Mouse (Mus musculus) ES-CJ7 (cell line): Measurements from ENCODE around the gene Ddah2.

ENCODE experiments used
- DNase-seq: peaks from one replicate; pipeline ENCODE4 v3.0.0; 2011; ENCODE audit warnings: low read depth, low spot score

The Ddah2 gene

DNA sequence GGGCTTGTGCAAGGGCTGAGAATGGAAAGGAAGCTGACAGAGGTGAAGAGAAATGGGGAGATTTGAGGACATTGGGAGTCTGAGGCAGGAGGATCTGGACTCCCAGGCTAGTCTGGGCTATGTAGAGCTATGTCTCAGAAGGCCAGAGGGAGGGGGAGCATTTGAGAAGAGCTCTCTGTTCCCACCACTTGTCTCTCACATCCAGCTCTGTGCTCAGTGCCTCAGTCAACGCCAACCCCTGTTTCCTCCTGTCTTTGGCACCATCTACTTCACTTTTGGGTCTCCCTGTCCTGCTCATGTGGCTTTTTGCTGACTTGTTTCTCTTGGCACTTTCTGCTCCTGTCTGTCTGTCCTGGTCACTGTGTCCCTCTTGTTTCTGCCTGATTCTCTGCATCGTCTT lies 18.4 kb downstream of the Ddah2 start:
- peak; percentile 43 for DNase-seq

DNA sequence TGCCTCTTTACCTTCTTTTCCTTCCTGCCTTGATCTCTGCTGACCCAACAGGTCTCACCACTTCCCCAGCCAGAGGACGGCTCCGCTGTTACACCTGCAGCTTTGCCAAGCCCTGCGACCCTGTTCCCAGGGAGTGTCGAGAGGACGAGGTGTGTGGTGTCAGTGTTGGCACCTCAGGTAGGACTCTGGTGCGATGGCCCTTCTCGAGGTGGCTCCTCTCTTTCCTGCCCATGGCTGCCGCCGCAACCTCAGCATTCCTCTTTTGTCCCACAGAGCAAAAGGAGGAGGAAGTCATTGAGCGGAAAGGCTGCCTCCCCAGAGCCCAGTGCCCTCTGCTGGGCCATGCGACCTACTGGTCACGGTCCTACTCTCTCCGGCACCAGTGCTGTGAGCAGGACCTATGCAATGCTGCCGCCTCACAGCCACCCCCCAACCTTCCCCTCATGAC lies 19.0 kb downstream of the Ddah2 start, which contains the start of gene Ly6g6d:
Gene Ly6g6d (minus strand): TSS at position 280 of the 448 bp plus-strand sequence.
- DNase-seq: no peak

DNA sequence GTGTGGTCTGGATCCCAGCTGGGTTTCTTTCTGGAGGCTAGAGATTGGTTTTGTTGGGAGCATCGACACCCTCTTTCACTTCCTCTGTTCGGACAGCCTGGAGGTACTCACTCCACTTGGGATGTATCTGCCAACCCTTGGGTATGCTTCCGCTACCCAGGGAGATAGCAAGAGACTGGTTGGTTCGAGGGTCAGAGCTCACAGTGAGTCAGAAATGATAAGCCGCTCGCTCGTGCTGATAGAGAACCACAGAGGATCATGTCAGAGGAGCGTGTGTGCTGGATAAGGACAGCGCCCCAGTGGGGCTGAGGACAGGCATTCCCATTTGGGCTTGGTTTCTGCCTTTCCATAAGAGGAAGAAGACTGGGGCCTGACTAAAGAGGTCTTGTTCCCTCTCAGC lies 20.9 kb downstream of the Ddah2 start:
- DNase-seq: no peak

DNA sequence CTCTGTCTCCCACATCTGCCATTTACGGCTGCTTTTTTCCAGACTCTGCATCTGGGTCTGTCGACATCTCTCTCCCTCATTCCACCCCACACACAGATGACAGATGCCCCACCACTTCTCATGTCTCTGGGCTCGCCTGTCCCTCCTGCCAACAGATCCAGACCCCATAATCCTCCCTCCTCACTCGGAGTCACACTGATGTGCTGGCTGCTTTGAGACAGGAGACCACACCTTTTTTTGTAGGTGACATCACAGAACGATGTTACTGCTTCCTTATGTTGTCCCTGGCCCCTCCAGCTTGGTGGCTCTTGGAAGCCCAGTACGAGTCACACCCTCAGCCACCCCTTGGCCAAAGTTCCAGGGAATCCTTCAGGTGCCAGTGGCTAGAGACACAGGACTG lies 21.4 kb downstream of the Ddah2 start:
- DNase-seq: no peak

DNA sequence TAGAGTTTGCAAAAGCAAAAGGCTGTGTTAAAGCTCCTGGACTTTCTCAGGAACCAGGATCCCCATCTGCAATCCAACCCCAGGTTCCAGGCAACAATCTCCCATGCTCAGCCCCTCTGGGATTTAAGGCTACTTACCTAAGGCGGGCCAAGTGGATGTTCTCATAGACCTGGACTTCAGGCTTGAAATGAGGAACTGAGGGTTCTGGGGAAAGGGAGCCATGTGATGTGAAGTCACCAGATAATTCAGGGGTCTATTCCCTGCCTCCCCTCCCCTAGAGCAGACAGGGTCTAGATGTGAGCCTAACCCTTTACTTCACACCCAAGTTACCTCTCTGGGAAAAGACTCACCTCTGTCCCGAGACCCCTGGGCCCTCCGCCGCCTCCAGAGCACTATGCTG lies 21.9 kb downstream of the Ddah2 start:
- no peak for DNase-seq

DNA sequence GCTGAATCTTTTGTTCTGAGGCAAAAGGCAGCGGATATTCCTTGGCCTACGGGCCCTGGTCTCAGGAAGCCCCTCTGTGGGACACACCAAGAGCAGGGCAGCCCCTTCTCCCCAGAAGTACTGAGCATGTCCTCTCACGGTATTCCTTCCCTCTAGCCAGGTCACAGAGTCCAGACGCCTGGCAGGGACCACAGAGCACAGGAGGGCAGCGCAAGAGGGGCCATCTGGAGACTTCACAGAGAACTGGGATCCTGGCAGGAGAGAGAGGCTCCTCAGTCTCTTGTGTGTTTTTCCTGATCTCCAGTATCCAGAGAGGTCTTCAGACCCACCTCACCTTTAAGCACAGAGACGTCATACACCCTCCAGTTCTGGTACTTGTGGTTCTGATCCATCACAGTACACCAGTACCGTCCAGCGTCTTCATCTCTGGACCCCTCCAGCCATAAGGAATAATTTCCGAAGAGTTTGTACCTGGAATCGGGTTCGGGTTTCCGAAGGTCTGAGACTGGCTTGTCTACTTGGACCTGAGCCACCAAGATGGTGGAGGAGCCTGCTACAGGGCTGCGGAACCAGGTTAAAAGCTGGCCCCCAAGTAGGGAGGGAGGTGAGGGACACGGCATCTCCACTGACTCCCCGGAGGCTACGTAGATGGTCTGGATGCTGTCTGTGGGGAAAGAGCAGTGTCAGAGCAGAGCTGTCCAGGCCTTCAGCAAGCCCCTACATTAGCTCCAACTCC lies 24.2 kb downstream of the Ddah2 start:
- no peak for DNase-seq

DNA sequence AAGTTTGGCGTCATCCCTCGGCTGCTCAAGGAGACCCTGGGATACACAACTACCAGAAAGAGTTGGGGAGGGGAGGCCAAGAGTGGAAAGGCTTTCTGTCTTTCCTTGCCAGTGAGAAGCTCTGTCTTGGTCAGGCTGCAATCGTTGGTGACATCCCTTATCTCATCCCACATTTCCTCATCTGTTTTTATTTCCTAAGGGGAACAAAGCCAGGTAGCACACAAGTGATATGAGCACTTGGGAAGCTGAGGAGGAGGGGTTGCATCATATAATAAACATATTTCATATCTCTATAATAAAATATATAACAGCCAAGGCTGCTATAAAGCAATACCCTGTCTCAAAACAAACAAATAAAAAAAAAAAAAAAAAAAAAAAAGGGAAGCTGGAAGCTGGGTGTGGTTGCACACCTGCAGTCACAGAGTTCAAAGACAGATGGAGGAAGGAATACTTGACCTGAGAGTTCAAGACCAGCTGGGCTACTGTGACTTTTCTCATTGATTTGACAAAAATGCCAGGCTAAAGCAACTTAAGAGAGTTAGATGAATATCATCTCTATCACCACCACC lies 25.2 kb downstream of the Ddah2 start:
- DNase-seq: no peak

DNA sequence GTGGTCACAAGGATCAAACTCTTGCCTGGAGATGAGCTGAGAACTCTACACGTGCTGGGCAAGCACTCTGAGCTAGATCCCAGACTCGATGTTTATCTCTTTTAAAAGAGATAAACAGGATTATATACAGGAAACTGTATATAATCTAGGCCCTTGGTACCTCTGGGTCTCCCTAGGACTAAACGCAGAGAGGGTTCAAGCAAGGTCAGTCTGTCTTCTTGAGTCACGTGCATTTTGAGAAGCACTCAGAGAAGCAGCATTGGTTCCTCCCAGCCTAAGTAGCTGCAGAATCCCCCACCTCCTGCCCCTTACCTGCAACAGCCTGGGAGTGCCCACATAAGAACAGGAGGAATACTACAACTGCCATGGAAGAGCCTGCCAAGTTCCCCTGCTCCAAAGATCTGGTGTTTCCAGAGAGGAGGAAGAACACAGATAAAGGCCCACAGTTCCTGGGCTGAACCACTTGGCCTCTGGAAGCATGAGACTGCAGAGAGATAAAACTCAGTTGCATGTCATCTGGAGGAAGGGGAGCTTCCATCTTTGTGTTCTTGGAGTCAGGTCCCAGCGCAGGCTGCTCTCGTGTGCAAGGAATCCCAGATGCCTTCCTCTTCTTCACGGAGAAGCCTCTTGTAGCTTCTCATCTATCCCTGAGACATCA lies 26.5 kb downstream of the Ddah2 start, which contains the start of gene Ly6g6f:
Gene Ly6g6f (minus strand): TSS at position 403 of the 658 bp plus-strand sequence.
- no peak for DNase-seq

DNA sequence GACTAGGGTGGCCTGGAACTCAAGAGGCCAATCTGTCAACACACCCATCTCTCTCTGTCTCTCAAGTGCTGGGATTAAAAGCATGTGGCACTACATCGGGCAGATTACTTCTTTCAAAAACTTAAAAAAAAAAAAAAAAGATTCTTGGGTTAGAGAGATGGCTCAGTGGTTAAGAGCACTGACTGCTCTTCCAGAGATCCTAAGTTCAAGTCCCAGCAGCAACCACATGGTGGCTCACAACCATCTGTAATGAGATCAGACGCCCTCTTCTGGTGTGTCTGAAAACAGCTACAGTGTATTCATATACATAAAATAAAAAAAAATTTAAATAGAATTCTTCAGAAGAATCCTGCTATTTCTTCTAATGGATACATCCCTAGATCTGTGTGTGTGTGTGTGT lies 29.3 kb downstream of the Ddah2 start:
- peak; percentile 48 for DNase-seq

DNA sequence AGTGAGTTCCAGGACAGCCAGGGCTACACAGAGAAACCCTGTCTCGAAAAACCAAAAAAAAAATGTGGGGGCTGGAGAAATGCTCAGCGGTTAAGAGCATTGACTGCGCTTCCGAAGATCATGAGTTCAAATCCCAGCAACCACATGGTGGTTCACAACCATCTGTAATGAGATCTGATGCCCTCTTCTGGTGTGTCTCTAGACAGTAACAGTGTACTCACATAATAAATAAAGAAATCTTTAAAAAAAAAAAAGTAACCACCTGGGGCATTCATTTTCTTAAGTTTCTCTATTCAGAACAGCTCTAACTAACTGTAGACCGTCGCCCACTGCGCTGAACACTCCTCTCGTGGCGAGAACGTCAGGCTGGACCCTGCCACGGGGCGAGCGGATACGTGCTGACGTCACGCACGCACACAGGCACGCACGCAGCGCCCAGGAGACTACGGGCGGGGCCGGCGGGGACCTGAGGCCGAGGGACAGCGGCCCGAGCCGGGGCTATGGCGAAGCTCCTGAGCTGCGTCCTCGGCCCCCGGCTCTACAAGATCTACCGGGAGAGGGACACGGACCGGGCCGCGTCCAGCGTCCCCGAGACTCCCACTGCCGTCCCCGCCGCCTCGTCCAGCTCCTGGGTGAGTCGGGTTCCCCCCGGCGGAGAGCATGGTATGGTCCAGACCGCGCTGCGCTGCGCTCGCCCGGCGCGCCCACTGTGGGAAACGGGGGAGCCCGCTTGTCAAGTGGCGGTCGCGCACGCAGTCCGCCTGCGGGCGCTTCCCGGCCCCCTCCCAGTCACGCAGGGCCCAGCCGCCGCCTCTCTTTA lies 30.2 kb downstream of the Ddah2 start, which contains the start of gene Abhd16a:
Gene Abhd16a (plus strand): TSS at position 439 of the 820 bp plus-strand sequence.
- DNase-seq: peak; percentile 93

DNA sequence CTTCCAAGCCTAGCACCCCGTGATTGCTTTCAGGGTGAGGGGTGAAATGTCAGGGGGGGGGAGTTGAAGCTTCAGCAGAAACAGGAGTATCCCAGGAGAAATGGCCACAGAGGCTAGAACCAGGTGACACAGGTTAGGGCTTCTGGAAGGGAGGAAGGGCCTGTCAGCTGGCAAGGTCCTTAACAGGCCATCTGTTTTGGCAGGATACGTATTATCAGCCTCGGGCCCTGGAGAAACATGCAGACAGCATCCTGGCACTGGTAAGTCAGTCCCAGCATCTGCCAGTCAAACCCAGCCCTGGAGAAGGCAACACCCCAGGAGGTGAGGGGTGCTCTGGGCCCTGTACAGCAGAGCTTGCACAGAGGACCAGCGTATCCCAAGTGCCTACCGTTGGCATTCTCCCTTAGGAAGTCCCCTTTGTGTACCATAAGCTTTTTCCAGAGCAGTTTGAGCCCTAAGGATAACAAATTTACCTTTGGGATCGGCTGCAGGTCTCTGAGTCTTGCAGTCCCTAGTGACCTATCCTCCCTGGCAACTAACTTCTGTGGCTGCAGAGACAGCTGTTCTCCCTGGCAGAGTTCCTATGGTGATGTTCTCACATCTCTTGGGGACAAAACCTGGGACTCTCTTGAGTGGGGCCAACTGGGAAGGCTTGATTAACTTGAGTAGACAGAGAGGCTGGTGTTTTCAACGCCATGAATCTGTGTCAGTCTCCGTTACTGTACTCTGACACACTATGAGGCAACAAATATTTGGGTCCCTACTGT lies 31.5 kb downstream of the Ddah2 start:
- DNase-seq: no peak

DNA sequence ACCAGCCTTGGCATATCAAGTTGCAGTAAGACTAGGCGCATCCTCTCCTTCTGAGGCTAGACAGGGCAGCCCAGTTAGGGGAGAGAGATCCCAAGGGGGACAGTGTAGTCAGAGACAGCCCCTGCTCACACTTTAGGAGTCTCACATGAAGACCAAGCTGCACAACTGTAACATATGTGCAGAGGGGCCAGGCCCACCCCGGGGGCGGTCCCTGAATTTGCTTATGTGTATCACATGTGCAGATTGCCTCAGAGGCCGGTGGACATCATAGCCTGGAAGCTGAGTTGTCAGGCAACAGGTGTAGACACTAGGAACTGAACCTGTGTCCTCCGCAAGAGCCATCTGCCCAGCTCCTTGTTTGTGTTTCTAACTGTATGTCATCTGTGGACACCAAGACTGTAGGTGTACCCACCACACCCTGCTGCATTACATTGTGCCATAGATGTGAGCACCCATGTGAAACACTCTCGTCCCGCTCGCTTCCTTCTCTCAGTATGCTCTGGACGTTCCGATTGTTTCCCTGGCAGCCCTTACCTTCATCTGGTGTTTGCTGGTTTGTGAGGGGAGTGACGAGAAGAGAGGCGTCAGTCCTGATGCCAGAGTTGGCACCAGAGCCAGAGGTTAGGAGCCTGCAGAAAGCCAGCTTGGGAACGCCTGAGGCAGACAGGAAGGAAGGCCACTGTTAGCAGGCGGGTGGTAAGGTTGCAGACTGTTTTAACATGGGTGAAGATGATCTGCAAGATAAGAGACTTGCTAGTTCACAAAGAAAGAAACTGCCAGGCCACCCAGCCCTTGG lies 33.8 kb downstream of the Ddah2 start:
- DNase-seq: no peak

DNA sequence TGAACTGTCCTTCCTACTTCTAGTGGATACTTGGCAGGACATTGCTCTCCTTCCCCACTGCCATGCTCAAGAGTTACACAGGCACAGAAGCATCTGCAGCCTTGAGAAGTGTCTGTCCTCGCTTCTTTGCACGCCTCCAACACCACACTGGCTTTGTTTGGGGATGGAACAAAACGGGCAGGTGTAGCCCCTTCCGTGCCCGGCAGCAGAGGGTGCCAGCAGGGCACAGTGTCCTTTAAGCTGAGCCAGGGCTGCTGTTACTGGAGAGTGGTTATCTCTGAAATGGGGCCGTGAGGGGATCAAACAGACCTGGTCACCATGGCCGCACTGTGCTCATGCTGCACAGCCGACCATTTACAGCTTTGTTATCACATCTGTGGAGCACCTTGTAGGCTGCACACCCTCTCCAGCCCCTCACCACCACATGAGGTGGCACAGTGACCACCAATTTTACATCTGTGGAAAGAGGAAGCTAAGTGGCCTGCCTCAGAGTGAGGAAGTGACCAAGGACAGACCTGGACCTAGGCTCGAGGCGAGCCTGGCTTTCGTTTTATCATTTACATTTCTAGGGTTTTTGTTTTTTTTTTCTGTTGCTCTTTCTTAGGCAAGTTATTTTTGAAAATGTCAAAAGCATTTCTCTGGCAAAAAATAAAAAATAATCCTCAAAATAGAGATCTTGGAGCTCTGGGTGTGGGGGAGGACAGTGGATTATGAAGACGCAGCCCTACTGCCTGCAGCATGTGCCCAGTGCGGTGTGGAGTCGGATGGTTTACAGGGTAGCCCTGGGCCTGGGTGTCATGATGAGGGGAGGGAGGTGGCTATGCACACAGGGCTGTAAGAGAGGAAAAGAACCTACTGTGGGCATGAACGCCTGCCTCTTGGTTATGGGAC lies 35.9 kb downstream of the Ddah2 start:
- no peak for DNase-seq

DNA sequence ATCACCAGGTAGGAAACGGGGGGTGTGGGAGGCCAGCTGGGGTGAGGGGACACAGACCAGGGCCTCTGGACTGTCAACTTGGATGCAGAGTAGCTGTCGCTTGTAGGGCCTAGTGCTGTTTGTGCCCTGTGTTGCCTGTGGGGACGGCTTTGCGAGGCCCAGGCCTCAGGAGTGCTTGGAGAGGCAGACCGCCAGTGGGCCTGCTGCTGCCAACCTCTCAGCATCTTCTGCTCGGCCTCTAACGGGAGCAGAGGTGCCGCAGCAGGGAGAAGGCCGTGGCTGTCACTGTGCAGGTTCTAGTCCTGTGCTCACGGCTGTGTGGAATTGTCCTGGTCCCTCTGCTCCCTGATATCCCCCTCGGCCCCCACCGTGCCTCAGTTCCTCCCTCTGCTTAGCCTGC lies 37.8 kb downstream of the Ddah2 start:
- DNase-seq: no peak

DNA sequence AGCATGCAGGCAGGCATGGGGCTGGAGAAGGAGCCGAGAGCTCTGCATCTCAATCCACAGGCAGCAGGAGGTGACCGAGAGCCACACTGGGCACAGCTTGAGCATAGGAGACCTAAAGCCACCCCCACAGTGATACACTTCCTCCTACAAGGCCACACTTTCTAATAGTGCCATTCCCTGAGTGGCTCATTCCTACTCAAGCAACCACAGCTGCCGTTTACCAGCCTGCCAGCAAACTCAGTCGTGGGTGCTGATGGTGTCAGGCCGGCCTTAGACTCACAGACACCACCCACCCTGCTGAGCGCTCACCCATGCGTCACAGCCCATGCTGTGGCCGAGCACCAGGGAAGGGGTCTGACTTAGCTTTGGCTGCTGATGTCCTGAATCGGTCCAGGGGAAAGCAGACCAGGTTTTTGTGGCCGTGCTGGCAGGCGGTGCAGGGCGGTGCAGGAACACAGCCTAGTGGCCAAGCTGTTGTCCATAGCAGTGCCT lies 38.4 kb downstream of the Ddah2 start:
- DNase-seq: no peak

DNA sequence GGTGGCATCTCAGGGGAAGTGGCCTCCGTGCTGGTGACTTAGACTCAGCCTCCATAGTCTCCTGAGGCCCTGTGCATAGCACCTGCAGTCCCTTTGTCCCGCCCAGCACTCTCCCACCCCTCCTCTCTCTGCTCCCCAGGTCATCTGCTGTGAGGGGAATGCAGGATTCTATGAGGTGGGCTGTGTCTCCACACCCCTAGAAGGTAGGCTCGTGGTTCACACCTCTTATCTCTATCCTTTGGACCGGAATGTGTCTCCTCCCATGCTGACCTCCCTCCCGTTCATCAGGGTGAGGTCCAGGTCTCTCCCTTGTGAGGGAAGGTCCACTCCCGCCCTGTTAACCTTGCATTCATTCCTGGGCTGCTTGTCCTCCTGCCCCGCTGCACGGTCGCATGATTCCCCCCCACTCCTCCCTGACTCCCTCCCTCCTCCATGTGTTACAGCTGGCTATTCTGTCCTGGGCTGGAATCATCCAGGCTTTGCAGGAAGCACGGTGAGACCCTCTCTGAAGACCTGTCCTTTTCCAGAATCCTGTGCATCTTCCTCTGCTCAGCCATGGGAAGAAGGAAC lies 41.4 kb downstream of the Ddah2 start:
- DNase-seq: no peak

DNA sequence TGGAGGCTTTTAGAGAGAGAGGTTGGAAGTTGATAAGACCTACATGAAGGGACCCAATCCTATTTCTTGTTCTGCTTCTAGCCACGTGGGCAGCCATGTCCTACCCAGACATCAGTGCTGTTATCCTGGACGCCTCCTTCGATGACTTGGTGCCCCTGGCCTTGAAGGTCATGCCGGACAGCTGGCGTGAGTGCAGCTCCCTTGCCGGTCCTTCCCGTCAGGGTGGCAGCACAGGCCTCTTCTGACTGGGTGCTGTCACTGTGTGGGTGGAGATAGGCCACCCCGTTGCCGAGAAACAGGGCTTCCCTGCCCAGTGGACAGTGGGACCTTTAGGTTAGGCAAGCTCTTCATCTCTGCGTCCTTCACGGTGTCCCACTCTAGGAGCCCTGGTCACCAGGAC lies 42.3 kb downstream of the Ddah2 start:
- no peak for DNase-seq

DNA sequence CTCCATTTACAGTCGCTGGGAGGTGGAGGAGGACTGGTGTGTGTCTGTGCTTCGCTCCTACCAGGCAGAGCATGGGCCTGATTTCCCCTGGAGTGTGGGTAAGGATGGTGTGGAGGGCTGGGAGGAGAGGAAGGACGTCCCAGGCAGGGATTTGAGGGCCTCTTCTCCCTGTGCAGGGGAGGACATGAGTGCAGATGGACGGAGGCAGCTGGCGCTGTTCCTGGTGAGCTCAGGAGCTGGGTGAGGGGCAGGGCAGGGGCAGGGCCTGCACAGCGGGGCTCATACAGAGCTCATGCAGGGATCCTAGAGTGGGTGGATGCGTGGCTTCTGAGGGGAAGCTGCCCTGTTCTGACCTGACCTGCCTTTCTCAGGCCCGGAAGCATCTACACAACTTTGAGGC lies 43.5 kb downstream of the Ddah2 start:
- no peak for DNase-seq

DNA sequence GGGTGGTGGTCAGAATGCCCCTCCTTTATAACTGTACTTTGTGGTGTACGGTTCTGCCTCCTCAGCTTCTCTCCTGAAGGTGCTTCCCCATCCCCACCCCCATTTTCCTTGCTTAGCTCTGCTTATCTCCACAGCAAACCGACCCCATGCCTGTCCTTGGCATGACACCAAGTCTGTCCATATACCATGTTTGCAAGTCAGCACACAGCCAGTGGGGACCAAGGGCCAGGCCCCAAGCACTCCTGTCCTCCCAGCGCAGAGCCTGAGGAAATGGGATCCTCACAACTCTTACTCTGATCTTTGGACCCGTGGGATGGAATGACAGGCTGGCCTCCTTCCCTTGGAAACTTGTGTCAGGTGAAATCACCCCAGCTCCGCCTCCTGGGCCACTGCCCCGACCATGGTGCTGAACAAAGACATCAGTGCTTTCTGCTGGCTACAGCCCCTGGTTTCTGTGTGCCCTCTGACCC lies 44.4 kb downstream of the Ddah2 start:
- DNase-seq: no peak
